Mouse (Mus musculus) Muller cell, postnatal 12 days (primary cell): ENCODE results near the gene Gtf2e1.

Source experiments
- DNase-seq: peaks from one replicate; pipeline ENCODE4 v3.0.0-alpha.2; 2015; ENCODE audit errors: inconsistent ontology term

Gene Gtf2e1

GRCm38 (mm10) chr16:37478311-37479291, 61.0 kb downstream of the Gtf2e1 start:
- DNase-seq, result no peak

GRCm38 (mm10) chr16:37472620-37473312, 66.8 kb downstream of the Gtf2e1 start:
- DNase-seq, result peak; percentile 71

- DNase-seq, result no peak
Observed at GRCm38 (mm10) chr16:37469595-37469994, 70.0 kb downstream of the Gtf2e1 start.

GRCm38 (mm10) chr16:37463981-37464380, 75.6 kb downstream of the Gtf2e1 start:
- no peak for DNase-seq

GRCm38 (mm10) chr16:37462886-37463285, 76.7 kb downstream of the Gtf2e1 start:
- no peak for DNase-seq

- no peak for DNase-seq
Observed at GRCm38 (mm10) chr16:37461601-37462000, 78.0 kb downstream of the Gtf2e1 start.
